Mouse (Mus musculus): ENCODE results near the gene Cnih3. TPM values are rescaled to one million over a fixed set of nuclear protein-coding genes. Genes with fewer than 3 reads are reported as not detected.

The Cnih3 gene
- polyA plus RNA-seq, 1 experiment: 0.07 TPM

GRCm38 (mm10) chr1:181445041-181445440 is 92.6 kb downstream of the Cnih3 start:
- H3K79me3 ChIP-seq (ENCODE audit: low read depth): no peaks in the 10 kb centered on the region
- H3K27me3 ChIP-seq (ENCODE audit: control insufficient read depth, insufficient read depth, insufficient read length): no peaks in the 10 kb centered on the region
- no peak overlapping the region for H3ac ChIP-seq (ENCODE audit: control insufficient read depth, insufficient read length, low read depth)
- no peaks in the 10 kb centered on the region for H3K36me3 ChIP-seq (ENCODE audit: control insufficient read depth, insufficient read depth)
- no peaks in the 10 kb centered on the region for H3K79me2 ChIP-seq (ENCODE audit: control insufficient read depth, insufficient read depth)
- TF ChIP-seq USF1 (IDR thresholded peaks at IDR 0.05; ENCODE audit: low read depth) (no peak), FOSL1 (IDR thresholded peaks at IDR 0.05; ENCODE audit: insufficient read depth, low read length, poor library complexity, severe bottlenecking) (no peak), CTCF (IDR thresholded peaks at IDR 0.05; ENCODE audit: control insufficient read depth, insufficient read depth, insufficient read length) (no peak), MYOG (IDR thresholded peaks at IDR 0.05; ENCODE audit: control insufficient read depth, extremely low read depth, insufficient read length) (no peak), MYOD1 (IDR thresholded peaks at IDR 0.05; ENCODE audit: control insufficient read depth, insufficient read length, low read depth) (no peak), CEBPB (IDR thresholded peaks at IDR 0.05; ENCODE audit: low read depth) (no peak)
- no peak overlapping the region for H3K4me3 ChIP-seq (ENCODE audit: insufficient read depth, poor library complexity, severe bottlenecking)

GRCm38 (mm10) chr1:181445630-181446257 is 93.3 kb downstream of the Cnih3 start:
- H3K79me2 ChIP-seq (ENCODE audit: control insufficient read depth, insufficient read depth): no peaks in the 10 kb centered on the region
- H3K79me3 ChIP-seq (ENCODE audit: low read depth): no peaks in the 10 kb centered on the region
- TF ChIP-seq FOSL1 (IDR thresholded peaks at IDR 0.05; ENCODE audit: insufficient read depth, low read length, poor library complexity, severe bottlenecking): no peak
- TF ChIP-seq CEBPB (IDR thresholded peaks at IDR 0.05; ENCODE audit: low read depth): no peak
- TF ChIP-seq MYOG (IDR thresholded peaks at IDR 0.05; ENCODE audit: control insufficient read depth, extremely low read depth, insufficient read length): no peak
- TF ChIP-seq CTCF (IDR thresholded peaks at IDR 0.05; ENCODE audit: control insufficient read depth, insufficient read depth, insufficient read length): no peak
- TF ChIP-seq USF1 (IDR thresholded peaks at IDR 0.05; ENCODE audit: low read depth): no peak
- no peak for TF ChIP-seq MYOD1 (IDR thresholded peaks at IDR 0.05; ENCODE audit: control insufficient read depth, insufficient read length, low read depth)
- TF ChIP-seq MAX (IDR thresholded peaks at IDR 0.05): no peak
- H3K4me3 ChIP-seq (ENCODE audit: insufficient read depth, poor library complexity, severe bottlenecking): no peak overlapping the region
- no peaks in the 10 kb centered on the region for H3K36me3 ChIP-seq (ENCODE audit: control insufficient read depth, insufficient read depth)
- H3ac ChIP-seq (ENCODE audit: control insufficient read depth, insufficient read length, low read depth): no peak overlapping the region
- H3K27me3 ChIP-seq (ENCODE audit: control insufficient read depth, insufficient read depth, insufficient read length): no peaks in the 10 kb centered on the region

- TF ChIP-seq FOSL1 (IDR thresholded peaks at IDR 0.05; ENCODE audit: insufficient read depth, low read length, poor library complexity, severe bottlenecking): no peak
- TF ChIP-seq MAX (IDR thresholded peaks at IDR 0.05): no peak
- H3ac ChIP-seq (ENCODE audit: control insufficient read depth, insufficient read length, low read depth): no peak overlapping the region
- no peaks in the 10 kb centered on the region for H3K36me3 ChIP-seq (ENCODE audit: control insufficient read depth, insufficient read depth)
- no peaks in the 10 kb centered on the region for H3K79me3 ChIP-seq (ENCODE audit: low read depth)
- H3K4me3 ChIP-seq (ENCODE audit: insufficient read depth, poor library complexity, severe bottlenecking): no peak overlapping the region
- H3K27me3 ChIP-seq (ENCODE audit: control insufficient read depth, insufficient read depth, insufficient read length): no peaks in the 10 kb centered on the region
- no peaks in the 10 kb centered on the region for H3K79me2 ChIP-seq (ENCODE audit: control insufficient read depth, insufficient read depth)
Observed at GRCm38 (mm10) chr1:181446591-181447114, 94.2 kb downstream of the Cnih3 start.

- TF ChIP-seq CEBPB (IDR thresholded peaks at IDR 0.05; ENCODE audit: low read depth) (no peak), FOSL1 (IDR thresholded peaks at IDR 0.05; ENCODE audit: insufficient read depth, low read length, poor library complexity, severe bottlenecking) (no peak), MYOG (IDR thresholded peaks at IDR 0.05; ENCODE audit: control insufficient read depth, extremely low read depth, insufficient read length) (no peak), MAX (IDR thresholded peaks at IDR 0.05) (no peak), USF1 (IDR thresholded peaks at IDR 0.05; ENCODE audit: low read depth) (no peak), MYOD1 (IDR thresholded peaks at IDR 0.05; ENCODE audit: control insufficient read depth, insufficient read length, low read depth) (no peak), CTCF (IDR thresholded peaks at IDR 0.05; ENCODE audit: control insufficient read depth, insufficient read depth, insufficient read length) (no peak)
- no peaks in the 10 kb centered on the region for H3K79me3 ChIP-seq (ENCODE audit: low read depth)
- H3ac ChIP-seq (ENCODE audit: control insufficient read depth, insufficient read length, low read depth): no peak overlapping the region
- H3K4me3 ChIP-seq (ENCODE audit: insufficient read depth, poor library complexity, severe bottlenecking): no peak overlapping the region
- no peaks in the 10 kb centered on the region for H3K79me2 ChIP-seq (ENCODE audit: control insufficient read depth, insufficient read depth)
- no peaks in the 10 kb centered on the region for H3K27me3 ChIP-seq (ENCODE audit: control insufficient read depth, insufficient read depth, insufficient read length)
- no peaks in the 10 kb centered on the region for H3K36me3 ChIP-seq (ENCODE audit: control insufficient read depth, insufficient read depth)
Observed at GRCm38 (mm10) chr1:181447576-181447975, 95.1 kb downstream of the Cnih3 start.

GRCm38 (mm10) chr1:181448041-181448440 is 95.6 kb downstream of the Cnih3 start:
- Histone ChIP-seq H3K4me3 (ENCODE audit: insufficient read depth, poor library complexity, severe bottlenecking) (no peak overlapping the region), H3K79me3 (ENCODE audit: low read depth) (no peaks in the 10 kb centered on the region), H3K27me3 (ENCODE audit: control insufficient read depth, insufficient read depth, insufficient read length) (no peaks in the 10 kb centered on the region), H3K36me3 (ENCODE audit: control insufficient read depth, insufficient read depth) (no peaks in the 10 kb centered on the region), H3K79me2 (ENCODE audit: control insufficient read depth, insufficient read depth) (no peaks in the 10 kb centered on the region), H3ac (ENCODE audit: control insufficient read depth, insufficient read length, low read depth) (no peak overlapping the region)
- TF ChIP-seq USF1 (IDR thresholded peaks at IDR 0.05; ENCODE audit: low read depth) (no peak), FOSL1 (IDR thresholded peaks at IDR 0.05; ENCODE audit: insufficient read depth, low read length, poor library complexity, severe bottlenecking) (no peak), CTCF (IDR thresholded peaks at IDR 0.05; ENCODE audit: control insufficient read depth, insufficient read depth, insufficient read length) (no peak), CEBPB (IDR thresholded peaks at IDR 0.05; ENCODE audit: low read depth) (no peak), MYOD1 (IDR thresholded peaks at IDR 0.05; ENCODE audit: control insufficient read depth, insufficient read length, low read depth) (no peak), MYOG (IDR thresholded peaks at IDR 0.05; ENCODE audit: control insufficient read depth, extremely low read depth, insufficient read length) (no peak), MAX (IDR thresholded peaks at IDR 0.05) (no peak)

- TF ChIP-seq CTCF (IDR thresholded peaks at IDR 0.05; ENCODE audit: control insufficient read depth, insufficient read depth, insufficient read length) (no peak), MAX (IDR thresholded peaks at IDR 0.05) (no peak), MYOD1 (IDR thresholded peaks at IDR 0.05; ENCODE audit: control insufficient read depth, insufficient read length, low read depth) (no peak), USF1 (IDR thresholded peaks at IDR 0.05; ENCODE audit: low read depth) (no peak), FOSL1 (IDR thresholded peaks at IDR 0.05; ENCODE audit: insufficient read depth, low read length, poor library complexity, severe bottlenecking) (no peak), CEBPB (IDR thresholded peaks at IDR 0.05; ENCODE audit: low read depth) (no peak), MYOG (IDR thresholded peaks at IDR 0.05; ENCODE audit: control insufficient read depth, extremely low read depth, insufficient read length) (no peak)
- no peak overlapping the region for H3K4me3 ChIP-seq (ENCODE audit: insufficient read depth, poor library complexity, severe bottlenecking)
- no peak overlapping the region for H3ac ChIP-seq (ENCODE audit: control insufficient read depth, insufficient read length, low read depth)
- no peaks in the 10 kb centered on the region for H3K79me2 ChIP-seq (ENCODE audit: control insufficient read depth, insufficient read depth)
- H3K36me3 ChIP-seq (ENCODE audit: control insufficient read depth, insufficient read depth): no peaks in the 10 kb centered on the region
- H3K27me3 ChIP-seq (ENCODE audit: control insufficient read depth, insufficient read depth, insufficient read length): no peaks in the 10 kb centered on the region
- no peaks in the 10 kb centered on the region for H3K79me3 ChIP-seq (ENCODE audit: low read depth)
Observed at GRCm38 (mm10) chr1:181453106-181453505, 100.7 kb downstream of the Cnih3 start.
